In the genomic region with DNA sequence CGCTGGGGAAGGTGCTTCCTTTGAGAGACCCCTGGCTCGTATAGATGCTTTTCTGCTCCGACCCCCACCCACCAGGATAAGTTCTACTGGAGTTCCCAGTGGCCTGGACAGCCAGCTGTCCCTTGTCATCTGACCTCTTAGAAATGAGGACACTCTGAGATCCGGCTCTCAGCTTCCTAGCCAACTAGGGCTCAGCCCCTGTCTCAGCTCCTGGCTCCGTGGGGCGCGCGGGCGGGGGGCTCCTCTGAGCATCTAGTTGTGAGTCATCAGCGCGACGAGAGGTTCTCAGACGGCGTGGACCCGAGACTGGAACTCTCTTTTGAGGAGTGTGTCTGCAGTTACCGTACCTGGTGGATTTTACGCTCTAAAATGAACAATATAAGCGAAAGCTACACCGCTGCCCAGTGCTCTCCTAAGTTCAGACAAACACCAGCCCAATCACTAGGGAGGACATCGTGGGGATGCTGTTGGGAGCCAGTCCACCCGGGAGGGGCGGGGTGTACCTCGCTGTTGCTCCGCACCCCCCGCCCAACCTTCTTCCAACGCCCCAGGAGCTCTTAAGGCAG, we compare ENCODE assay signal across 8 mouse cellular contexts. TPM values are rescaled to one million over a fixed set of nuclear protein-coding genes. Genes with fewer than 3 reads are reported as not detected.
A peak's percentile ranks its signal among the peaks of the same experiment; 100 is the strongest.
DNase-seq lines count a peak whose midpoint lies in the region; ATAC-seq and TF ChIP-seq lines count a peak whose summit lies in the region.

No protein-coding gene starts in this region.

- under 1% methylated on average over 26 of the region's 26 CpGs for WGBS in heart, embryonic 10.5 days

- no peak for DNase-seq in cerebellum, adult 9-11 months
- no peak for DNase-seq in ES-E14 (ENCODE audit: low read depth, low spot score)
- DNase-seq in heart, embryonic 10.5 days (ENCODE audit: low spot score), result no peak
- peak; percentile 73 for DNase-seq in kidney, postnatal 10 days
- peak; percentile 65 for DNase-seq in neural tube, embryonic 10.5 days (ENCODE audit: extremely low spot score, low spot score)
- no peak for DNase-seq in urinary bladder, postnatal 10 days (ENCODE audit: low spot score)
- DNase-seq in adrenal gland, adult 8-10 months, result no peak

- H3K9me3 ChIP-seq in ES-E14 (ENCODE audit: control insufficient read depth, insufficient read depth, low read depth, low read length), result no peaks in the 10 kb centered on the region
- no peaks in the 10 kb centered on the region for H3K9me3 ChIP-seq in heart, embryonic 10.5 days

- 0 out of 2 replicates have a peak, but pooled peaks have one; percentile 39 for ATAC-seq in cerebellum, adult (ENCODE audit: insufficient number of reproducible peaks, low FRiP score, low TSS enrichment)

- in situ Hi-C loops in ES-E14 (cut with MboI; ENCODE audit: low sequenced_read_pairs in 2 of 2, unreplicated experiment in 2 of 2), result no loop called here

- no peaks in the 10 kb centered on the region for H3K36me3 ChIP-seq in ES-E14 (ENCODE audit: control insufficient read depth, insufficient read depth, low read length, poor library complexity, severe bottlenecking)
- H3K36me3 ChIP-seq in heart, embryonic 10.5 days, result no peaks in the 10 kb centered on the region

- H3K27me3 ChIP-seq in heart, embryonic 10.5 days (ENCODE audit: insufficient read depth, poor library complexity, severe bottlenecking), result peaks cover 73% of the 10 kb centered on the region

- peaks cover 0 to 4% of the 10 kb centered on the region in 2 experiments; a peak in 1 of 4 replicates for H3K4me1 ChIP-seq in ES-E14 (ENCODE audit: control insufficient read depth in 2 of 2, insufficient read depth in 2 of 2, low read length in 2 of 2, poor library complexity in 1 of 2)
- peaks cover 26% of the 10 kb centered on the region for H3K4me1 ChIP-seq in heart, embryonic 10.5 days

- peak overlapping the region; percentile 84 to 88 for H3K4me3 ChIP-seq in ES-E14 (ENCODE audit: insufficient read depth in 1 of 2, low read depth in 1 of 2, low read length in 2 of 2, poor library complexity in 1 of 2, severe bottlenecking in 1 of 2)
- peak overlapping the region; percentile 82 for H3K4me3 ChIP-seq in heart, embryonic 10.5 days

- H3K9ac ChIP-seq in ES-E14 (ENCODE audit: insufficient read depth, low read depth, low read length, poor library complexity, severe bottlenecking), result peak overlapping the region; percentile 80

- H3K27ac ChIP-seq in ES-E14 (ENCODE audit: insufficient read depth, low read depth, low read length, poor library complexity, severe bottlenecking), result no peak overlapping the region
- peak overlapping the region; percentile 18 for H3K27ac ChIP-seq in heart, embryonic 10.5 days

TF ChIP-seq in ES-E14, 5 proteins besides CTCF, POLR2A, EP300 and RAD21:
- TF ChIP-seq ZNF384 (IDR thresholded peaks at IDR 0.05; ENCODE audit: low read depth, low read length), result no peak

RNA-seq across cellular contexts. Expression of gene Ank3, which starts 0.3 kb away (rescaled TPM):
- 6.5 and 14.0 TPM in 2 replicates for total RNA-seq in ES-E14 (2012; rRNA removed)
- 54.8 and 74.8 TPM in 2 replicates for polyA plus RNA-seq in heart, embryonic 10.5 days (2016; fragmentation: Nextera tagmentation; extraction: Ambion mirVana)
- total RNA-seq in adrenal gland, adult 8-10 months (2022), result 10 to 100 TPM; 12.0 to 26.9 (median 20.4) TPM

RNA-seq across cellular contexts. Expression of gene Cdk1, which starts 45.5 kb away (rescaled TPM):
- total RNA-seq in ES-E14 (2012; rRNA removed), result 191 and 351 TPM in 2 replicates
- 411 and 465 TPM in 2 replicates for polyA plus RNA-seq in heart, embryonic 10.5 days (2016; fragmentation: Nextera tagmentation; extraction: Ambion mirVana)
- total RNA-seq in adrenal gland, adult 8-10 months (2022), result 1 to 10 TPM; 1.9 to 7.7 (median 2.8) TPM

Comparison
In these comparisons a context has a peak if more than half of its experiments do, and no peak if none do; other contexts are left out.
1. DNase-seq: peak in kidney, postnatal 10 days (single experiment) and neural tube, embryonic 10.5 days (single experiment); none in cerebellum, adult 9-11 months (single experiment), ES-E14 (single experiment), heart, embryonic 10.5 days (single experiment), urinary bladder, postnatal 10 days (single experiment) and adrenal gland, adult 8-10 months (single experiment).
2. RNA of gene Cdk1, which starts 45.5 kb away (total RNA-seq): 191 to 351 TPM in ES-E14; 1.9 to 7.7 TPM in adrenal gland, adult 8-10 months; every median in the first group is over 10 times any median in the second.